Mouse (Mus musculus): ENCODE data around the gene Rapgef6. TPM values are rescaled to one million over a fixed set of nuclear protein-coding genes. Genes with fewer than 3 reads are reported as not detected.

Gene Rapgef6
- polyA plus RNA-seq, 1 experiment from 2014 or later = 46.8 TPM

DNA sequence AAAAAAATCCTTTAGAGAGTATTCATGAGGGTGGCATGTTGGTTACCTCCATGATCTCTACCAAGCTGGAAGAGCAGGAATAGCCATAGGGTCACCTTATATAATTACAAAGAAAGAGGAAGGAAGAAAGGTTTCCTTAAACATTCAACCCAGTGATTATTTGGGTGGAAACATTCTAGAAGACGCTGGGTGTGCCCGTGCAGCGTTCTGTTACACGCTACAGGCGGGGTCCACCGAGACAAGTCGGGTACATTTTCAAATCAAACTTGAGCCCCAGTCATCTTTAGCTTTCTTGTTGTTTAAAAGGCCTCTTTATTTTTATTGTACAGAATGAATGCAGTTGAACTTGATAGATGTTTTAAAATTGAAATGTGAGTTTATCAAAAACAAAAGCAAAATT lies 176.0 kb downstream of the Rapgef6 start:
- no peak overlapping the region for H3K9ac ChIP-seq
- H3K36me3 ChIP-seq = peaks cover 31% of the 10 kb centered on the region
- WGBS = 95% methylated on average over 7 of the region's 7 CpGs
- H3K4me2 ChIP-seq = no peak overlapping the region
- 0 out of 2 replicates have a peak, but pooled peaks cover 4% of the 10 kb centered on the region for H3K4me1 ChIP-seq (replicated peaks)
- no peak overlapping the region for H3K27ac ChIP-seq (replicated peaks)
- H3K9me3 ChIP-seq = no peaks in the 10 kb centered on the region
- no peak for ATAC-seq (ENCODE audit: low read depth)
- no peaks in the 10 kb centered on the region for H3K27me3 ChIP-seq
- H3K4me3 ChIP-seq = no peak overlapping the region

DNA sequence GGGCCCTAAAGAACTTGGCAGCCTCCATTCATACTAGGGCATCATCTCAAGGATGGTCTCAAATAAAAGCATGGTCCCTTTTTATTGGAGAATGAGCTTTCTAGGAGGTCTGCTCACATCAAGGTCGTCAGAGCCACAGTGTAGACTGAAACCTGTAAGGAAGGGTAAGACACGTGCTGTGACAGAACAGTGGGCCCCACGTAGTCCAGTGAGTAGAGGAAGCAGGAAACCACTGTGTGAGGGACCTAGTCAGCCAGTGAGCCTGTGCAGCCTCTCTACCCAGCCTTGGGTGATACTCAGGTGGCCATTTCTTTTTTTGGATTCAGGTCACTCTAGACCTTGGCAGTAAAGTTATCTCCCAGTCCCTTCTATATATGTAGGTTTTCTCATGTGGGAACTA lies 177.3 kb downstream of the Rapgef6 start:
- no peak overlapping the region for H3K9ac ChIP-seq
- no peaks in the 10 kb centered on the region for H3K9me3 ChIP-seq
- no peaks in the 10 kb centered on the region for H3K27me3 ChIP-seq
- peaks cover 22% of the 10 kb centered on the region for H3K36me3 ChIP-seq
- WGBS = 83% methylated on average over 3 of the region's 3 CpGs
- H3K4me3 ChIP-seq = no peak overlapping the region
- H3K4me2 ChIP-seq = no peak overlapping the region
- H3K4me1 ChIP-seq (replicated peaks) = 0 out of 2 replicates have a peak, but pooled peaks cover 4% of the 10 kb centered on the region
- H3K27ac ChIP-seq (replicated peaks) = no peak overlapping the region
- ATAC-seq (ENCODE audit: low read depth) = no peak

DNA sequence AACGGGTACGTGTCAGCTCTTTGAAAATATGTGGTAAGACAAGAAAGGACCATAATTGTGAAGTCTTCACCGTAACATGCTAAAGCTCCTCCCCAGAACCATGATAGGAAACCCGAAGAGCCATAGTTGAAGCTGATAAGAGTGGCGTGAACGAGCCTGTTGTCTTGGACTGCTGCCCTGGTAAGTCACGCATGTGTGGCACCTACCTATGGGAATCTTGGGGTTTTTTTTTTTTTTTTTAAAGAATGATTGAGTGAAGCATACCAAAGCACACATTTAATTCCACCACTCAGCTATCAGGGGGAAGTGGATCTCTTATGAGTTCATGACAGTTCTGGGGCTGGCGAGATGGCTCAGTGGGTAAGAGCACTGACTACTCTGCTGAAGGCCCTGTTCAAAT lies 179.2 kb downstream of the Rapgef6 start:
- H3K9ac ChIP-seq = no peak overlapping the region

DNA sequence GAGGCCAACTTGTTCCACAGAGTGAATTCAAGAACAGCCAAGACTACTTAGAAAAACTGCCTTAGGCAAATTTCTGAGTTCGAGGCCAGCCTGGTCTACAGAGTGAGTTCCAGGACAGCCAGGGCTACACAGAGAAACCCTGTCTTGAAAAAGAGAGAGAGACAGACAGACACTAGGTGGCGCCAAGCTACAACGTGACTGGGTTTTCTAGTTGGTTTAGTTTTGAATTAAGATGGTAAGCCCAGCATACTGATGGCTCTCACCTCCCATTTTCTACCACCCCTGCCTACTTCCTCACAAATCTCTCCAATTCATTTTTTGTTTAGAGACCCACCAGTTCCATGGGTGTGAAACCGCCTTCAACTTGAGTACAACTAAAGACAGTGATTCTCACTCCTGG lies 180.7 kb downstream of the Rapgef6 start:
- no peaks in the 10 kb centered on the region for H3K27me3 ChIP-seq
- no peaks in the 10 kb centered on the region for H3K9me3 ChIP-seq
- no peak overlapping the region for H3K9ac ChIP-seq
- H3K27ac ChIP-seq (replicated peaks) = no peak overlapping the region
- H3K4me1 ChIP-seq (replicated peaks) = no peaks in the 10 kb centered on the region
- H3K36me3 ChIP-seq = no peaks in the 10 kb centered on the region
- no peak overlapping the region for H3K4me3 ChIP-seq
- ATAC-seq (ENCODE audit: low read depth) = no peak
- H3K4me2 ChIP-seq = no peak overlapping the region
- 36% methylated on average over 4 of the region's 4 CpGs for WGBS

More for the DNA sequence above, 179.2 kb downstream of the Rapgef6 start:
- Histone ChIP-seq H3K36me3 (peaks cover 6% of the 10 kb centered on the region), H3K27ac (replicated peaks) (no peak overlapping the region), H3K4me3 (no peak overlapping the region), H3K4me1 (replicated peaks) (0 out of 2 replicates have a peak, but pooled peaks cover 4% of the 10 kb centered on the region), H3K9me3 (no peaks in the 10 kb centered on the region), H3K27me3 (no peaks in the 10 kb centered on the region), H3K4me2 (no peak overlapping the region)
- 91% methylated on average over 8 of the region's 8 CpGs for WGBS
- ATAC-seq (ENCODE audit: low read depth) = no peak

DNA sequence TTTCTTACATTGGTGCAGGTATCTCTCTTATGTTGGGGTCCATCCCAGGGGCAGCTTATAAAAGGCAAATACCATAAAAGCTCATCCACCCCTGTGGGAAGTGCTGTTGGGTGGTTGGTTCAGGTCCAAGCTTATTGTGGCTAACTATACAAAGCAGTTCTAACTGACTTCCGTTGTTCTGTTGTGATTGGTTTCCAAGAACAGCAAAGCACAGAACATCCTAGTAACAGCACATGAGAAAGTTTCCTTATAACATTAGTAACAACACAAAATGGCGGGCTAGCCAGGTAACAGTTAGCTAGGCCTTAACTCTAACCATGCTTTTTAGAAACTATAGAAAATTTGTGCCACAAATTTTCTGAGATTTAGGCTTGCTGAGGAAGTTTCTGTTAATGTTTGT lies 185.5 kb downstream of the Rapgef6 start:
- no peak overlapping the region for H3K4me2 ChIP-seq
- ATAC-seq (ENCODE audit: low read depth) = no peak
- 89% methylated on average over 2 of the region's 2 CpGs for WGBS
- H3K27me3 ChIP-seq = no peaks in the 10 kb centered on the region
- peaks cover 9% of the 10 kb centered on the region; the same call in 1 of the 2 replicates for H3K36me3 ChIP-seq
- H3K9ac ChIP-seq = no peak overlapping the region
- H3K4me3 ChIP-seq = no peak overlapping the region
- H3K9me3 ChIP-seq = no peaks in the 10 kb centered on the region
- no peaks in the 10 kb centered on the region for H3K4me1 ChIP-seq (replicated peaks)
- H3K27ac ChIP-seq (replicated peaks) = no peak overlapping the region

DNA sequence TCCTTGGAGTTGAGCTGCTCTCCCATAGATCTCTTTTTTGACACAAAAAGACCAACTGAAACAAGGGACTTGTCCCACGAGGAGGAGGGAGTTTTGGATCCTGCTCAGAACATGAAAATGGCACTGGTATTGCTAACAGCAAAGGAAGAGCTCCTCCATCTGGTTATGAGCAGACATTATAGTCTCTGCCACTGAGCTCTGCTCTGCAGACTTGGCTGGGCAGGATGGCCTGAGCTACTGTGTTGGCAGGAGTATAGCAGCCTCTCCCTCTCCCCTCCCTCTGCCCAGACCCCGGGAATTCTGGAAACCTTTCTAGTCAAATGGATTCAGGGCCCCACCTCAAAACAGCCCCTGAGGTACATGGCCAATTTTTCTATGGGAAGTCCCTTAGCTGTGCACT lies 187.0 kb downstream of the Rapgef6 start:
- Histone ChIP-seq H3K4me2 (no peak overlapping the region), H3K9me3 (no peaks in the 10 kb centered on the region), H3K36me3 (peaks cover 11% of the 10 kb centered on the region; the same call in 1 of the 2 replicates), H3K27me3 (no peaks in the 10 kb centered on the region), H3K9ac (no peak overlapping the region), H3K4me1 (replicated peaks) (no peaks in the 10 kb centered on the region), H3K4me3 (no peak overlapping the region), H3K27ac (replicated peaks) (no peak overlapping the region)
- ATAC-seq (ENCODE audit: low read depth) = no peak
- WGBS = 68% methylated on average over 2 of the region's 2 CpGs

DNA sequence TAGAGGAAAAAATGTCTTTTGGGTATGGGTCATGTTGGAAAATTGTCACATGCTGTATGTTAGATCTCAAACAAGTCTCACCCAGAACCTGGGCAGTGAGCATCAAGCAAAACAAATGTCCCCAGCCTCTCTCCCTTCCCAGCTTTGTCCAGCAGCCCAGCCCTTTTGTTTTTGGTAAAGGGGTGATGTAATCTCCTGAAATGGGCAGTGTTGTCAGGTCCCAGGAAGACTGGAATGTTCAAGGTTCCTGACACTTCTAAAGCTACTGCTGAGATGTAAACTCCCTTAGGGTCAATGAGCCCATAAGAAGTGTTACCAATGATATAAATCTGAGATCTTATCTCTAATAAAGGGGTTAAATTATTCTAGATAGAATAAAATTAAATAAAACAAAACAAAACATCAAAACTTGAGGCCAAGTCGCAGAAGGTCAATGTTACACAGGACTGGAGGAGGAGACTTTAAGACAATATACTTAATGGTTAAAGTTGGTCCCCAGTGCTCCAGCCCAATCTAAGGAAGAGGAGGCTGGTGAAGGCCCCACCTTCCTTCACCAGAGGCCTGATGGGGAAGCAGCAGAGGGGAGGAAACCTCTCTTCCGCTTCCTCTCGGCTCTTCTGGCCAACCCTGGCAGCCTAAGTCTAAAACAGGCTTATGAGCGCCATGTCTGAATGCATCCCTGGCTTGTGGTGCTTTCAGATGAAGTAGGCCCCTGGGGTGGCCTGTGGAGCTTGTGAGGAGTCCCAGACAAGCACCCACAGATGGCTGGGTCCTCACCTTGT lies 188.1 kb downstream of the Rapgef6 start:
- H3K4me2 ChIP-seq = no peak overlapping the region

DNA sequence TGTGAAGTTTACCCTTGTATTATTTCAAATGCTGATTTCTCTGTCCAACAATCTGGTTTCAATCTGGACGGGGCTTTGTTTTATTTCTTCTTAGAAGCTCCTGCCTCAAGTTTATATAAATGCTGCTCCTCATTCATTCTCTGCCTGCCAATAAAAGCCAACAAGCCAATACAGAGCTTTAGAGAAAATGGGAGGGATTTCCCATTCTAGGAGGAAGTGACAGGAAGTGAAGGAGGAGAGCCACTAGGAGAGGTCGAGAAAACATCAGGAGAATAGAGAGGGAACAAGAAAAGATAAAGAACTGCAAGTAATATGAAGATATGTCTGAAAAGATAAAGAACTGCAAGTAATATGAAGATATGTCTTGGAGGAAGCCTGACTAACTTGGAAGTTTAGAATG lies 190.2 kb downstream of the Rapgef6 start:
- H3K4me3 ChIP-seq = no peak overlapping the region
- H3K9ac ChIP-seq = no peak overlapping the region
- no peak overlapping the region for H3K27ac ChIP-seq (replicated peaks)
- no peak overlapping the region for H3K4me2 ChIP-seq
- 0 out of 2 replicates have a peak, but pooled peaks cover 1% of the 10 kb centered on the region for H3K4me1 ChIP-seq (replicated peaks)
- ATAC-seq (ENCODE audit: low read depth) = no peak
- no peaks in the 10 kb centered on the region for H3K9me3 ChIP-seq
- peaks cover 35% of the 10 kb centered on the region for H3K36me3 ChIP-seq
- no peaks in the 10 kb centered on the region for H3K27me3 ChIP-seq
- WGBS = 82% methylated on average over 2 of the region's 2 CpGs

More for the DNA sequence above, 188.1 kb downstream of the Rapgef6 start:
- no peaks in the 10 kb centered on the region for H3K4me1 ChIP-seq (replicated peaks)
- 87% methylated on average over 4 of the region's 4 CpGs for WGBS
- ATAC-seq (ENCODE audit: low read depth) = no peak
- no peak overlapping the region for H3K4me3 ChIP-seq
- peaks cover 20% of the 10 kb centered on the region for H3K36me3 ChIP-seq
- H3K27me3 ChIP-seq = no peaks in the 10 kb centered on the region
- no peak overlapping the region for H3K27ac ChIP-seq (replicated peaks)
- H3K9me3 ChIP-seq = no peaks in the 10 kb centered on the region
- H3K9ac ChIP-seq = no peak overlapping the region

DNA sequence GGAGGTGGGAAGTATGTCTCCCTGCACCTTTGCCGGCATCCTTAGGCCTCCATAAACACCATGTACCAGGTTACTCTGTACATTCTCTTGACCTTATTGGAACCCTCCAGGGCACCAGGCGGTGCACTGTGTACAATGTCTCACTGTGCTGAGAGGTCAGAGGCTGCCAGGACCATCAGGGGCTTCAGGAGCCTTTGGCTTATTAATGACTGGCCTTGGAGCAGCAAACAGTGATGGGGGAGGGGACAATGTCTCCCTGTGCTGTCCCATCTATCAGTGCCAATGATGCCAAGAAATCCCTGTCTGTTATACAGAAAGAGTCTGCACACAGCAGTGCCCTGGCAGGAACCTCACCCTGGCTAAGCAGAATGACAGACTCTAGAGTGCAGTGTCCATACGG lies 195.2 kb downstream of the Rapgef6 start:
- H3K9me3 ChIP-seq = no peaks in the 10 kb centered on the region
- no peaks in the 10 kb centered on the region for H3K27me3 ChIP-seq
- no peak overlapping the region for H3K4me2 ChIP-seq
- no peak for ATAC-seq (ENCODE audit: low read depth)
- 83% methylated on average over 3 of the region's 3 CpGs for WGBS
- H3K9ac ChIP-seq = no peak overlapping the region
- H3K4me1 ChIP-seq (replicated peaks) = 0 out of 2 replicates have a peak, but pooled peaks cover 4% of the 10 kb centered on the region
- H3K4me3 ChIP-seq = no peak overlapping the region
- no peak overlapping the region for H3K27ac ChIP-seq (replicated peaks)
- H3K36me3 ChIP-seq = peaks cover 68% of the 10 kb centered on the region

DNA sequence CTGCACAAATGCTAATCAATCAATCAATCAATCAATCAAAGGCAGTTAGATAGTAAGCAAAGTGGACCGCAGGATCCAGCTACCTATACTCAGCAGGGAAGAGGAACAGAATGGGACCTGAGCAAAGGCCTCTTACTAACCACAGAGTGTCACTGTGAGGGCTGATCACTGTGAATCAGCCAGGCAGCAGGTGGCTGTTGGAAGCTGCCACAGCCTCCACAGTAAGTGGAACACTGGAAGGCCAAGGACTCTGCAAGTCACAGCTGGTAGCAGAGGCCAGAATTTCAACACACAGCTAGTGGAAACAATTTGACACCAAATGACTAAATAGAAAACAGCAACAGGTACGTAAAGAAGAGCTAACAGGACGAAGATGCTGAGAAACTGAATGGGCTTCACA lies 196.0 kb downstream of the Rapgef6 start:
- H3K4me2 ChIP-seq = no peak overlapping the region
- no peaks in the 10 kb centered on the region for H3K27me3 ChIP-seq
- H3K4me1 ChIP-seq (replicated peaks) = 0 out of 2 replicates have a peak, but pooled peaks cover 4% of the 10 kb centered on the region
- H3K4me3 ChIP-seq = no peak overlapping the region
- H3K36me3 ChIP-seq = peaks cover 75% of the 10 kb centered on the region
- ATAC-seq (ENCODE audit: low read depth) = no peak
- no peak overlapping the region for H3K27ac ChIP-seq (replicated peaks)
- H3K9ac ChIP-seq = no peak overlapping the region
- WGBS = 94% methylated on average over 3 of the region's 3 CpGs
- H3K9me3 ChIP-seq = no peaks in the 10 kb centered on the region

DNA sequence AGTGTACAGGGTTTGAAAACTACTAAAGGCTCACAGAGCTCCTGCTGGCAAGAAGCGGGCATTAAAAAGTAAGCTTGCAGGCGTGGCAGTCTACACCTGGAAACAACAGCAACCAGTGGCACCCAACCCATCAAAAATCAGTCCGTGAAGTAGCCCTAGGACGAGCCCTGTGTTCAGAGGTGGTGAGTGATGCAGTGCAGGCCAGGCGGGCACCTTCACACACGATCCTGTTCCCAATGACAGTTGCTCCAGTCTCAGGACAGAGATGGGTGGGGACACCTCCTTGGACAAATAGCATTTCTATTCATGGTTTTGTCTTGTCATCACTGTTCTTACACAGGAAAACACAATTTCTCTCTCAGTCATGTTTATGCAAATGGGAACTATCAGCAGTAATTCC lies 199.4 kb downstream of the Rapgef6 start:
- H3K4me2 ChIP-seq = no peak overlapping the region
- no peak overlapping the region for H3K9ac ChIP-seq
- no peak for ATAC-seq (ENCODE audit: low read depth)
- H3K9me3 ChIP-seq = no peaks in the 10 kb centered on the region
- 98% methylated on average over 6 of the region's 6 CpGs for WGBS
- peaks cover 59% of the 10 kb centered on the region for H3K36me3 ChIP-seq
- no peak overlapping the region for H3K27ac ChIP-seq (replicated peaks)
- no peaks in the 10 kb centered on the region for H3K27me3 ChIP-seq
- H3K4me1 ChIP-seq (replicated peaks) = peaks cover 14% of the 10 kb centered on the region
- H3K4me3 ChIP-seq = no peak overlapping the region

DNA sequence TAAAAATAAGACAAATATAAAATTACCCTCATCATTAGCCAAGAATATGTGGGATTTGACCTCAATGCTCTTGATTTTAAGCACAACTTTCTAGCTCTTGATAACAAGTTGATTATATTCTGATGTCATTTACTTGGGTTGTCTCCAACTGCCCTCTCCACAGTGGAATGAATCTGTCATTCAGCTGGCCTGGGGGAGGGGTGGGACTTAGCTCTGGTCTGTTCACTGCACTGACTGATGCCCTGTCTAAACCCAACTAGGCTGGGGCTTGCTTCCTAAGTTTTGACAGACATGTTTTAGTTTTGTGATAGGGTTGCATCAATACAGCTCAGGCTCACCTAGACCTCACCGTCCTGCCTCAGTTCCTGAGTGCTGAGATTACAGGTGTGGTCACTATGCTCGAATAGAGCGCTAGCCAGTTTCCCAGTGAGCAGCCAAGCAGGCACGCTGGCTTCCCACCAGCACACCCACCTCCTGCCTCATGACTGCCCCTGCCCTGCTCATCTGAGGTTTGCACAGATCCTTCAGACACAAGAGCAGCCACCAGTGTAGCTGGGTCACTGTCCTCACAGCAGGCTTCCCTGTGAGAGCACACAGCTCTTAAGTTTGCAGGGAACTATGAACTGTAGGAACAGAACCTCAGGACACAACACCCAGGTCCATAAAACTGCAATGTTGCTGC lies 201.8 kb downstream of the Rapgef6 start:
- H3K9me3 ChIP-seq = no peaks in the 10 kb centered on the region
- 0 out of 2 replicates have a peak overlapping the region, but pooled peaks have one; percentile 18 for H3K27ac ChIP-seq (replicated peaks)
- WGBS = 90% methylated on average over 4 of the region's 4 CpGs
- H3K4me1 ChIP-seq (replicated peaks) = peaks cover 14% of the 10 kb centered on the region
- H3K9ac ChIP-seq = no peak overlapping the region
- H3K4me2 ChIP-seq = no peak overlapping the region
- H3K27me3 ChIP-seq = no peaks in the 10 kb centered on the region
- H3K4me3 ChIP-seq = no peak overlapping the region
- no peak for ATAC-seq (ENCODE audit: low read depth)
- H3K36me3 ChIP-seq = peaks cover 57% of the 10 kb centered on the region
